Mouse (Mus musculus) cortical plate, adult 2 months (tissue): ENCODE results near the gene Syne1. TPM values are rescaled to one million over a fixed set of nuclear protein-coding genes. Genes with fewer than 3 reads are reported as not detected.

Experiments
- H3K27ac ChIP-seq: fragments of 200-500 bp; 2 replicates; pipeline ENCODE4 v1.5.1; 2012; ENCODE audit warnings: low read length, control low read depth, inconsistent platforms; ENCODE audit not compliant: insufficient read depth
- H3K4me1 ChIP-seq: fragments of 200-500 bp; 2 replicates; pipeline ENCODE4 v1.6.1; 2011; ENCODE audit warnings: low read length; ENCODE audit not compliant: control insufficient read depth, insufficient read depth
- H3K4me3 ChIP-seq: fragments of 200-500 bp; 2 replicates; pipeline ENCODE4 v1.5.1; 2011; ENCODE audit warnings: mild to moderate bottlenecking, low read length, control low read depth; ENCODE audit not compliant: insufficient read depth
- CTCF ChIP-seq: fragments of 200-500 bp; IDR thresholded peaks from 2 replicates; pipeline ENCODE4 v1.5.1; 2011; ENCODE audit warnings: mild to moderate bottlenecking, control low read depth, low read length; ENCODE audit not compliant: insufficient read depth; ENCODE audit errors: extremely low read depth
- POLR2A ChIP-seq: fragments of 200-500 bp; IDR thresholded peaks from 2 replicates; pipeline ENCODE4 v1.6.1; 2011; ENCODE audit warnings: mild to moderate bottlenecking, low read length, control low read depth; ENCODE audit not compliant: insufficient read depth; ENCODE audit errors: extremely low read depth
- polyA plus RNA-seq: library from polyadenylated mRNA; depleted of rRNA; stranded (reverse); fragments of >200 nt; gene quantifications from 2 replicates; pipeline ENCODE4 v1.2.3, GENCODE M21; 2012

The Syne1 gene
- polyA plus RNA-seq, 1 experiment, result 165 TPM

- peak overlapping the region; percentile 63 for H3K4me3 ChIP-seq
- peaks cover 2% of the 10 kb centered on the region for H3K4me1 ChIP-seq
- TF ChIP-seq POLR2A, result peak; percentile 45; the same call in 1 of the 2 replicates
- no peak for TF ChIP-seq CTCF
- peak overlapping the region; percentile 83 for H3K27ac ChIP-seq
Observed at GRCm38 (mm10) chr10:5368266-5368665, 183.0 kb downstream of the Syne1 start.

GRCm38 (mm10) chr10:5367465-5368011, 183.7 kb downstream of the Syne1 start:
- TF ChIP-seq CTCF (no peak), POLR2A (peak; percentile 31)

GRCm38 (mm10) chr10:5360560-5360959, 190.7 kb downstream of the Syne1 start:
- H3K4me3 ChIP-seq, result no peak overlapping the region
- peaks cover 4% of the 10 kb centered on the region for H3K4me1 ChIP-seq
- TF ChIP-seq CTCF (no peak), POLR2A (0 out of 2 replicates have a peak, but pooled peaks have one; percentile 13)
- H3K27ac ChIP-seq, result no peak overlapping the region

More at GRCm38 (mm10) chr10:5367465-5368011, 183.7 kb downstream of the Syne1 start:
- H3K27ac ChIP-seq, result peak overlapping the region; percentile 83
- peaks cover 2% of the 10 kb centered on the region for H3K4me1 ChIP-seq
- H3K4me3 ChIP-seq, result peak overlapping the region; percentile 63

GRCm38 (mm10) chr10:5356614-5357013, 194.7 kb downstream of the Syne1 start:
- Histone ChIP-seq H3K4me3 (no peak overlapping the region), H3K4me1 (peaks cover 4% of the 10 kb centered on the region), H3K27ac (no peak overlapping the region)
- no peak for TF ChIP-seq POLR2A
- TF ChIP-seq CTCF, result no peak

- no peaks in the 10 kb centered on the region for H3K4me1 ChIP-seq
- TF ChIP-seq POLR2A, result no peak
- TF ChIP-seq CTCF, result no peak
- no peak overlapping the region for H3K4me3 ChIP-seq
- no peak overlapping the region for H3K27ac ChIP-seq
Observed at GRCm38 (mm10) chr10:5353390-5353789, 197.9 kb downstream of the Syne1 start.

- Histone ChIP-seq H3K27ac (no peak overlapping the region), H3K4me1 (no peaks in the 10 kb centered on the region), H3K4me3 (no peak overlapping the region)
- TF ChIP-seq CTCF (no peak), POLR2A (no peak)
Observed at GRCm38 (mm10) chr10:5346911-5347310, 204.4 kb downstream of the Syne1 start.

- no peak overlapping the region for H3K27ac ChIP-seq
- TF ChIP-seq POLR2A (no peak), CTCF (no peak)
- H3K4me3 ChIP-seq, result no peak overlapping the region
- H3K4me1 ChIP-seq, result no peaks in the 10 kb centered on the region
Observed at GRCm38 (mm10) chr10:5343211-5343610, 208.1 kb downstream of the Syne1 start.

- TF ChIP-seq CTCF (no peak), POLR2A (no peak)
Observed at GRCm38 (mm10) chr10:5336394-5336793, 214.9 kb downstream of the Syne1 start.

GRCm38 (mm10) chr10:5332801-5333200, 218.5 kb downstream of the Syne1 start:
- no peak overlapping the region for H3K4me3 ChIP-seq
- no peak overlapping the region for H3K27ac ChIP-seq
- H3K4me1 ChIP-seq, result no peaks in the 10 kb centered on the region
- TF ChIP-seq CTCF (no peak), POLR2A (no peak)

More at GRCm38 (mm10) chr10:5336394-5336793, 214.9 kb downstream of the Syne1 start:
- Histone ChIP-seq H3K27ac (no peak overlapping the region), H3K4me1 (no peaks in the 10 kb centered on the region), H3K4me3 (no peak overlapping the region)

GRCm38 (mm10) chr10:5326716-5327115, 224.6 kb downstream of the Syne1 start:
- no peak overlapping the region for H3K4me3 ChIP-seq

More at GRCm38 (mm10) chr10:5326716-5327115, 224.6 kb downstream of the Syne1 start:
- Histone ChIP-seq H3K27ac (no peak overlapping the region), H3K4me1 (no peaks in the 10 kb centered on the region; the same call in 1 of the 2 replicates)
- TF ChIP-seq POLR2A (no peak), CTCF (no peak)
